Mouse (Mus musculus): ENCODE results near the gene Irak3.

Gene Irak3

GRCm38 (mm10) chr10:120095716-120096115 is 106.2 kb downstream of the Irak3 start:
- DNase-seq (ENCODE audit: low spot score in 2 of 2) = no peak

DNA sequence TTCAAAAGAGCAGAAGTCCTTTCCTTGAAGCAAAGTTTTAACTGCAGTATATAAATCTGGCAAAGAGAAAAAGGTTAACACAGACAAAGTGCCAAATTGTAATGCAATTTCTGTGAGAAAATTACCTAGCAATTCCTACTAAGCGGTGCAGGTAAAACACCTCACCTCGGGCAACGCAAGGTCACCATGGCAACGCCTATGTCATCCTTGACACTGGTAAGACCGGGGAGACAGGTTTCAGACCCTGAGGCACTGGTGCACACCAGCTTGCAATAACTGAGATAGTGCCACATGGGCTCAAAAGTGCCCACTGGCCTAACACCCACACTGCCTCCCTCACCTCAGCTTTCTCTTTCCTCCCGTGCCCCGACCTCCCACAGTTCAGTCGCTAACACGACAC is 106.8 kb downstream of the Irak3 start:
- DNase-seq (ENCODE audit: low spot score in 2 of 2) = no peak

DNA sequence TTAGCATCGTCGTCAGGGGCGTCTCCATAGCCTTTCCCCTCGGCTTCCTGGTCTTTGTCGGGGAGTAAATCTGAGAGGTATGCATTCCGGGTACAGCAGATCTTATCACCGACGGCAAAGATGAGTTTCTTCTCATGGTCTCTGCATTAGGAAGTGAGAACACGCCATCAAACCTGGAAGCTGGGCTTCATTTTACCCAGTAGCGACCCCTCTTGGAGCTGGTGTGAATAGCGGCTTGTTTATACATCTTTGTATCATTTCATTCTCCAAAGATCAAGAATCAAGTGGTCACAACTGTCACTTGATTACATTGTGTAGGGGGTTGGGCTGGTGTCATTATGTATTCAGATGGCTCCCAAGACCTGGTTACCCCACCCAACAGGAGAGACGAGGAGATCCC is 109.4 kb downstream of the Irak3 start:
- DNase-seq (ENCODE audit: low spot score in 2 of 2) = no peak
